Mouse (Mus musculus): ENCODE results near the gene Egfl8. TPM values are rescaled to one million over a fixed set of nuclear protein-coding genes. Genes with fewer than 3 reads are reported as not detected.

The Egfl8 gene
- total and polyA plus RNA-seq, 2 experiments = 0.37 to 1.2 TPM

GRCm38 (mm10) chr17:34571875-34572274 lies 43.9 kb downstream of the Egfl8 start:
- 28% methylated on average over 5 of the region's 5 CpGs for WGBS
- no peak for DNase-seq (ENCODE audit: extremely low read depth, low read depth, low spot score)

DNA sequence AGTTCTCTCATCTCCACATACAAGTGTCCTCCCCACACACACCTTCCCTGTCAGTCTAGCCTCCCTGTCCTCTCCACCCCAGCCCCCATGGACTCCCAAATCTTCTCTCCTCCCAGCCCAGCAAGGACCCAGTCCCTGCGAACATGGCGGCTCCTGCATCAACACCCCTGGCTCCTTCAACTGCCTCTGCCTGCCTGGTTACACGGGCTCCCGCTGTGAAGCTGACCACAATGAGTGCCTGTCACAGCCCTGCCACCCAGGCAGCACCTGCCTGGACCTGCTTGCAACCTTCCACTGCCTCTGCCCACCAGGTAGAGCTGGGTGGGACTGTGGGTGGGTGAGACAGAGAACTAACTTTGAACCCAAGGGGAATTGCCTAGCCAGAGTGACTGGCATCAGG lies 45.9 kb downstream of the Egfl8 start:
- no peaks in the 10 kb centered on the region for H3K79me2 ChIP-seq (ENCODE audit: control insufficient read depth, insufficient read depth, low read length)
- H3K27ac ChIP-seq (replicated peaks; ENCODE audit: insufficient read depth, low read depth, low read length) = no peak overlapping the region
- no peak overlapping the region for H3K9ac ChIP-seq (ENCODE audit: low read depth, low read length)
- H3K4me3 ChIP-seq (ENCODE audit: insufficient read depth, low read depth, low read length) = no peak overlapping the region
- no peaks in the 10 kb centered on the region for H3K36me3 ChIP-seq (ENCODE audit: control insufficient read depth, insufficient read depth, low read length)
- H3K27me3 ChIP-seq (ENCODE audit: control insufficient read depth, insufficient read depth, low read length) = no peaks in the 10 kb centered on the region
- WGBS = 84% methylated on average over 4 of the region's 4 CpGs
- no peaks in the 10 kb centered on the region for H3K4me1 ChIP-seq (ENCODE audit: control insufficient read depth, insufficient read depth, low read length)
- no peak for DNase-seq (ENCODE audit: extremely low read depth, low read depth, low spot score)
- no peak for TF ChIP-seq POLR2A (IDR thresholded peaks at IDR 0.05; ENCODE audit: extremely low read depth, insufficient read depth, low read length)
- no peak for TF ChIP-seq CTCF (IDR thresholded peaks at IDR 0.05; ENCODE audit: low read depth, low read length)

More at GRCm38 (mm10) chr17:34571875-34572274, 43.9 kb downstream of the Egfl8 start:
- Histone ChIP-seq H3K36me3 (ENCODE audit: control insufficient read depth, insufficient read depth, low read length) (no peaks in the 10 kb centered on the region), H3K79me2 (ENCODE audit: control insufficient read depth, insufficient read depth, low read length) (no peaks in the 10 kb centered on the region), H3K27ac (replicated peaks; ENCODE audit: insufficient read depth, low read depth, low read length) (no peak overlapping the region), H3K27me3 (ENCODE audit: control insufficient read depth, insufficient read depth, low read length) (no peaks in the 10 kb centered on the region), H3K9ac (ENCODE audit: low read depth, low read length) (no peak overlapping the region), H3K4me3 (ENCODE audit: insufficient read depth, low read depth, low read length) (no peak overlapping the region), H3K4me1 (ENCODE audit: control insufficient read depth, insufficient read depth, low read length) (no peaks in the 10 kb centered on the region)
- TF ChIP-seq POLR2A (IDR thresholded peaks at IDR 0.05; ENCODE audit: extremely low read depth, insufficient read depth, low read length) (no peak), CTCF (IDR thresholded peaks at IDR 0.05; ENCODE audit: low read depth, low read length) (peak; percentile 79)

DNA sequence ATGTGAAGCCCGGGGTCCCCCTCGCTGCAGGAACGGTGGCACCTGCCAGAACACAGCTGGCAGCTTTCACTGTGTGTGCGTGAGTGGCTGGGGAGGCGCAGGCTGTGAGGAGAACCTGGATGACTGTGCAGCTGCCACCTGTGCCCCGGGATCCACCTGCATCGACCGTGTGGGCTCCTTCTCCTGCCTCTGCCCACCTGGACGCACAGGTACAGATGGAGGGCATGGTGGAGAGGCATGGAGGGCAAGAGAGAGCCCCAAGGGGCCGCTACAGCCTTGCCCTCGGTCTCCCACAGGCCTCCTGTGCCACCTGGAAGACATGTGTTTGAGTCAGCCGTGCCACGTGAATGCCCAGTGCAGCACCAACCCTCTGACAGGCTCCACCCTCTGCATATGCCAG lies 47.4 kb downstream of the Egfl8 start:
- H3K27me3 ChIP-seq (ENCODE audit: control insufficient read depth, insufficient read depth, low read length) = no peaks in the 10 kb centered on the region
- H3K79me2 ChIP-seq (ENCODE audit: control insufficient read depth, insufficient read depth, low read length) = no peaks in the 10 kb centered on the region
- DNase-seq (ENCODE audit: extremely low read depth, low read depth, low spot score) = no peak
- TF ChIP-seq POLR2A (IDR thresholded peaks at IDR 0.05; ENCODE audit: extremely low read depth, insufficient read depth, low read length) (no peak), CTCF (IDR thresholded peaks at IDR 0.05; ENCODE audit: low read depth, low read length) (no peak)
- no peak overlapping the region for H3K27ac ChIP-seq (replicated peaks; ENCODE audit: insufficient read depth, low read depth, low read length)
- WGBS = 84% methylated on average over 13 of the region's 13 CpGs
- no peaks in the 10 kb centered on the region for H3K36me3 ChIP-seq (ENCODE audit: control insufficient read depth, insufficient read depth, low read length)
- H3K4me1 ChIP-seq (ENCODE audit: control insufficient read depth, insufficient read depth, low read length) = no peaks in the 10 kb centered on the region
- no peak overlapping the region for H3K9ac ChIP-seq (ENCODE audit: low read depth, low read length)
- H3K4me3 ChIP-seq (ENCODE audit: insufficient read depth, low read depth, low read length) = no peak overlapping the region

DNA sequence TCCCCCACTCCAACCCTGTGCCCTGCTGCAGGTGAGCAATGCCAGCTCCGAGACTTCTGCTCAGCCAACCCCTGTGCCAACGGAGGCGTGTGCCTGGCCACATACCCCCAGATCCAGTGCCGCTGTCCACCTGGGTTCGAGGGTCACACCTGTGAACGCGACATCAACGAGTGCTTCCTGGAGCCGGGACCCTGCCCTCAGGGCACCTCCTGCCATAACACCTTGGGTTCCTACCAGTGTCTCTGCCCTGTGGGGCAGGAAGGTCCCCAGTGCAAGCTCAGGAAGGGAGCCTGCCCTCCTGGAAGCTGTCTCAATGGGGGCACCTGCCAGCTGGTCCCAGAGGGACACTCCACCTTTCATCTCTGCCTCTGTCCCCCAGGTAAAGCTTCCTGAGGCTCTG lies 48.5 kb downstream of the Egfl8 start:
- TF ChIP-seq CTCF (IDR thresholded peaks at IDR 0.05; ENCODE audit: low read depth, low read length) (no peak), POLR2A (IDR thresholded peaks at IDR 0.05; ENCODE audit: extremely low read depth, insufficient read depth, low read length) (no peak)
- no peak overlapping the region for H3K4me3 ChIP-seq (ENCODE audit: insufficient read depth, low read depth, low read length)
- WGBS = 61% methylated on average over 9 of the region's 9 CpGs

GRCm38 (mm10) chr17:34564796-34565195 lies 51.0 kb downstream of the Egfl8 start:
- Histone ChIP-seq H3K27me3 (ENCODE audit: control insufficient read depth, insufficient read depth, low read length) (no peaks in the 10 kb centered on the region), H3K9ac (ENCODE audit: low read depth, low read length) (peak overlapping the region; percentile 25; the same call in 1 of the 2 replicates), H3K79me2 (ENCODE audit: control insufficient read depth, insufficient read depth, low read length) (no peaks in the 10 kb centered on the region), H3K4me3 (ENCODE audit: insufficient read depth, low read depth, low read length) (peak overlapping the region; percentile 55), H3K27ac (replicated peaks; ENCODE audit: insufficient read depth, low read depth, low read length) (peak overlapping the region; percentile 57), H3K36me3 (ENCODE audit: control insufficient read depth, insufficient read depth, low read length) (no peaks in the 10 kb centered on the region), H3K4me1 (ENCODE audit: control insufficient read depth, insufficient read depth, low read length) (no peaks in the 10 kb centered on the region)
- WGBS = 55% methylated on average over 3 of the region's 3 CpGs
- TF ChIP-seq CTCF (IDR thresholded peaks at IDR 0.05; ENCODE audit: low read depth, low read length) (no peak), POLR2A (IDR thresholded peaks at IDR 0.05; ENCODE audit: extremely low read depth, insufficient read depth, low read length) (no peak)
- DNase-seq (ENCODE audit: extremely low read depth, low read depth, low spot score) = peak; percentile 12

More for the DNA sequence above, 48.5 kb downstream of the Egfl8 start:
- H3K4me1 ChIP-seq (ENCODE audit: control insufficient read depth, insufficient read depth, low read length) = no peaks in the 10 kb centered on the region
- H3K36me3 ChIP-seq (ENCODE audit: control insufficient read depth, insufficient read depth, low read length) = no peaks in the 10 kb centered on the region
- H3K9ac ChIP-seq (ENCODE audit: low read depth, low read length) = no peak overlapping the region
- no peaks in the 10 kb centered on the region for H3K27me3 ChIP-seq (ENCODE audit: control insufficient read depth, insufficient read depth, low read length)
- no peak overlapping the region for H3K27ac ChIP-seq (replicated peaks; ENCODE audit: insufficient read depth, low read depth, low read length)
- no peaks in the 10 kb centered on the region for H3K79me2 ChIP-seq (ENCODE audit: control insufficient read depth, insufficient read depth, low read length)
- no peak for DNase-seq (ENCODE audit: extremely low read depth, low read depth, low spot score)

GRCm38 (mm10) chr17:34564003-34564421 lies 51.8 kb downstream of the Egfl8 start, which contains the start of gene Notch4:
Notch4 (plus strand) TSS chr17:34564268.
- Histone ChIP-seq H3K79me2 (ENCODE audit: control insufficient read depth, insufficient read depth, low read length) (no peaks in the 10 kb centered on the region), H3K36me3 (ENCODE audit: control insufficient read depth, insufficient read depth, low read length) (no peaks in the 10 kb centered on the region), H3K4me3 (ENCODE audit: insufficient read depth, low read depth, low read length) (peak within 1 kb of the TSS; percentile 55), H3K27me3 (ENCODE audit: control insufficient read depth, insufficient read depth, low read length) (no peaks in the 10 kb centered on the region), H3K4me1 (ENCODE audit: control insufficient read depth, insufficient read depth, low read length) (no peaks in the 10 kb centered on the region), H3K9ac (ENCODE audit: low read depth, low read length) (peak within 1 kb of the TSS; percentile 25; the same call in 1 of the 2 replicates), H3K27ac (replicated peaks; ENCODE audit: insufficient read depth, low read depth, low read length) (peak within 1 kb of the TSS; percentile 57)
- TF ChIP-seq CTCF (IDR thresholded peaks at IDR 0.05; ENCODE audit: low read depth, low read length) = no peak
- TF ChIP-seq POLR2A (IDR thresholded peaks at IDR 0.05; ENCODE audit: extremely low read depth, insufficient read depth, low read length) = no peak
- 29% methylated on average over 6 of the region's 6 CpGs for WGBS
- no peak for DNase-seq (ENCODE audit: extremely low read depth, low read depth, low spot score)

Measured in liver, adult 2 months (tissue).